ENCODE assay signal across 8 mouse cellular contexts in genomic region chr5:118066828-118067227, GRCm38 (mm10). TPM values are rescaled to one million over a fixed set of nuclear protein-coding genes. Genes with fewer than 3 reads are reported as not detected.
DNase-seq lines count a peak whose midpoint lies in the region; ATAC-seq lines count a peak whose summit lies in the region.

No protein-coding gene starts in this region.

- H3K9me3 ChIP-seq in midbrain, embryonic 10.5 days (replicated peaks) = no peaks in the 10 kb centered on the region
- H3K9me3 ChIP-seq in midbrain, embryonic 15.5 days = no peaks in the 10 kb centered on the region

- H3K27ac ChIP-seq in midbrain, embryonic 10.5 days (replicated peaks) = 0 out of 2 replicates have a peak overlapping the region, but pooled peaks have one; percentile 6
- no peak overlapping the region for H3K27ac ChIP-seq in midbrain, embryonic 15.5 days

- peaks cover 72% of the 10 kb centered on the region for H3K36me3 ChIP-seq in midbrain, embryonic 10.5 days
- 0 out of 2 replicates have a peak, but pooled peaks cover 6% of the 10 kb centered on the region for H3K36me3 ChIP-seq in midbrain, embryonic 15.5 days (replicated peaks)

- peak; percentile 69 for DNase-seq in midbrain, embryonic 10.5 days (ENCODE audit: low spot score)
- peak; percentile 69 for DNase-seq in adrenal gland, adult 8-10 months
- peak; percentile 54 for DNase-seq in embryo, embryonic 9.5 days (ENCODE audit: extremely low spot score)
- DNase-seq in kidney, postnatal 14 days = peak; percentile 72
- DNase-seq in lung, postnatal 25 days (ENCODE audit: low spot score) = peak; percentile 38
- peak; percentile 33 for DNase-seq in spleen, adult 12 weeks (ENCODE audit: low spot score)

- no peaks in the 10 kb centered on the region for H3K27me3 ChIP-seq in midbrain, embryonic 10.5 days (ENCODE audit: low read depth, poor library complexity, severe bottlenecking)
- H3K27me3 ChIP-seq in midbrain, embryonic 15.5 days (replicated peaks) = no peaks in the 10 kb centered on the region

- peaks cover 30% of the 10 kb centered on the region for H3K4me1 ChIP-seq in midbrain, embryonic 10.5 days
- H3K4me1 ChIP-seq in midbrain, embryonic 15.5 days = peaks cover 41% of the 10 kb centered on the region

- no peak overlapping the region for H3K9ac ChIP-seq in midbrain, embryonic 15.5 days

- WGBS in midbrain, embryonic 10.5 days = 63% methylated on average over 5 of the region's 5 CpGs
- 64% methylated on average over 5 of the region's 5 CpGs for WGBS in midbrain, embryonic 15.5 days

- no peak overlapping the region for H3K4me3 ChIP-seq in midbrain, embryonic 10.5 days
- no peak overlapping the region for H3K4me3 ChIP-seq in midbrain, embryonic 15.5 days

- H3K4me2 ChIP-seq in midbrain, embryonic 15.5 days = no peak overlapping the region

- ATAC-seq in midbrain, embryonic 15.5 days (replicated peaks) = no peak
- no peak for ATAC-seq in monocyte, adult 5-6 weeks (replicated peaks; ENCODE audit: insufficient number of reproducible peaks, low FRiP score, low TSS enrichment, poor library complexity, severe bottlenecking)

RNA-seq across cellular contexts. Expression of gene Tesc, which starts 39.3 kb away (rescaled TPM):
- 0.82 and 0.90 TPM in 2 replicates for polyA plus RNA-seq in midbrain, embryonic 10.5 days (2016; fragmentation: Nextera tagmentation; extraction: Ambion mirVana)
- polyA plus RNA-seq in midbrain, embryonic 15.5 days (2015; fragmentation: Nextera tagmentation; extraction: Ambion mirVana) = 6.5 and 7.9 TPM in 2 replicates
- 100 to 1,000 TPM; 229 to 287 (median 252) TPM for total RNA-seq in adrenal gland, adult 8-10 months (2022)
- total RNA-seq in monocyte, adult 5-6 weeks (2017) = 1.9 to 6.9 TPM (median 2.7 TPM) in 3 replicates

Comparison
In these comparisons a context has a peak if more than half of its experiments do, and no peak if none do; other contexts are left out.
1. RNA of gene Tesc, which starts 39.3 kb away (total RNA-seq): 229 to 287 TPM in adrenal gland, adult 8-10 months; 1.9 to 6.9 TPM in monocyte, adult 5-6 weeks; every median in the first group is over 10 times any median in the second.
2. Peak in every context shown above with its lines, with median percentiles within 50 percentile points of each other: DNase-seq.